Mouse (Mus musculus): Measurements from ENCODE around the gene Gcnt7. TPM values are rescaled to one million over a fixed set of nuclear protein-coding genes. Genes with fewer than 3 reads are reported as not detected.

Gcnt7 gene
- polyA plus RNA-seq, 1 experiment from 2014 or later, result 1.9 TPM

DNA sequence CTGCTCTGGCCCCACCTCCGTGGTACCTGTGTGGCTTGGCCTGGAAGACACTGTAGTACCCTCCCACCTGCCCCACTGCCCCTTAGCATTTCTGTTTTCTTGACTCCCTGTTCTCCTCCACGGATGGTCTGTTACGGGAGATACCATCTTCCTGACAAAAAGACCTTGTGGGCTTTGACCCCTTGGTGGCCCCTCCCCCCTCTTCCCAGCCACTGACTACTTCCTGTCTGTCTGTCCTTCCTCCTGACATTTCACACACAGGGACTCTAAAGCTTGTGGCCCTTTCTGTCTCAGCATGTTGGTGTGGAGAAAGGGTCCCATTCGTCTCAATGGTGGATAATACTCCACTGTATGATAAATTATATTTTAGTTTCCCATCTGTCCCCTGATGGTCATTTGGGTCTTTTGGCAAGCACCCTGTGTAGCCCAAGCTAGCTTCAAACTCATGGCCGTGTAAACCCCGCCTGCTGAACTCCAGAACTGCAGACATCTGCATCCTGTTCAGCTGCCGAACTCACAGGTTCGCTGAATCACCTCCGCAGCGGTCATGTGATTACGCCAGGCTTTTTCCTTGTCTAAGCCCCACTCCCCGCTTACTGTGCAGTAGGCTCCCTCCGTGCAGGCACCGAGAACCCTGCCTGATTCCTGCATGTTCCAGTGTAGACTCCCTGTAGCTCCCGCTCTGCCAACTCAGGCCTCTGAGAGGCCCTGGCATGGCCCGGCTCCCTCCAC, 23.4 kb upstream of the Gcnt7 start:
- Histone ChIP-seq H3K4me1 (replicated peaks; ENCODE audit: control insufficient read depth, insufficient read depth, low read length) (0 out of 2 replicates have a peak, but pooled peaks cover 3% of the 10 kb centered on the region), H3K4me3 (ENCODE audit: low read length) (no peak overlapping the region), H3K36me3 (ENCODE audit: control insufficient read depth, insufficient read depth, low read length) (no peaks in the 10 kb centered on the region), H3K27ac (ENCODE audit: low read length) (no peak overlapping the region), H3K4me2 (ENCODE audit: low read depth, low read length) (no peak overlapping the region), H3K9ac (ENCODE audit: low read length) (no peak overlapping the region), H3K9me3 (ENCODE audit: control insufficient read depth, low read length) (no peaks in the 10 kb centered on the region), H3K27me3 (ENCODE audit: control insufficient read depth, insufficient read depth, low read depth, low read length) (no peaks in the 10 kb centered on the region)
- ATAC-seq (ENCODE audit: low read depth), result no peak
- 79% methylated on average over 16 of the region's 16 CpGs for WGBS

DNA sequence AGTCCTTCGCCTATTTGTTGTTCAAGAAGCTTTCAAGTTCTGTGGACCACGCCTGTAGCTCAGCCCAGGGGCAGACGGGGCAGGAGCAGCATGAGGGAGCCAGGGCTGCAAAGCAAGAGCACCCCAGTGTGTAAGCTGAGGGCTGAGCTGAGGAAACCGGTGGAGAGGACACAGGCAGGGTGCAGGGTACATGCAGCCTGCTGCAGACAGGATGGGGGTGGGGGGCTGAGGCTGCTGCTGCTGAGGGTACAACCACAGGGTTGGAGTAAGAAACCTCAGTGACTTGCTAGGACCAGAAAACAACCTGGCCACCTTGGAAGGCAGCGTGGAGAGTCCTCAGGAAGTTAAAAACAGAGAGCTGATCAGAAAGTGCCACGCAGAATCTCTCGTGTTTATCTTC, 21.9 kb upstream of the Gcnt7 start:
- Histone ChIP-seq H3K4me2 (ENCODE audit: low read depth, low read length) (no peak overlapping the region), H3K4me3 (ENCODE audit: low read length) (no peak overlapping the region), H3K9ac (ENCODE audit: low read length) (no peak overlapping the region), H3K4me1 (replicated peaks; ENCODE audit: control insufficient read depth, insufficient read depth, low read length) (0 out of 2 replicates have a peak, but pooled peaks cover 3% of the 10 kb centered on the region), H3K9me3 (ENCODE audit: control insufficient read depth, low read length) (no peaks in the 10 kb centered on the region), H3K27ac (ENCODE audit: low read length) (no peak overlapping the region), H3K36me3 (ENCODE audit: control insufficient read depth, insufficient read depth, low read length) (no peaks in the 10 kb centered on the region), H3K27me3 (ENCODE audit: control insufficient read depth, insufficient read depth, low read depth, low read length) (no peaks in the 10 kb centered on the region)
- no peak for ATAC-seq (ENCODE audit: low read depth)
- 45% methylated on average over 7 of the region's 7 CpGs for WGBS

DNA sequence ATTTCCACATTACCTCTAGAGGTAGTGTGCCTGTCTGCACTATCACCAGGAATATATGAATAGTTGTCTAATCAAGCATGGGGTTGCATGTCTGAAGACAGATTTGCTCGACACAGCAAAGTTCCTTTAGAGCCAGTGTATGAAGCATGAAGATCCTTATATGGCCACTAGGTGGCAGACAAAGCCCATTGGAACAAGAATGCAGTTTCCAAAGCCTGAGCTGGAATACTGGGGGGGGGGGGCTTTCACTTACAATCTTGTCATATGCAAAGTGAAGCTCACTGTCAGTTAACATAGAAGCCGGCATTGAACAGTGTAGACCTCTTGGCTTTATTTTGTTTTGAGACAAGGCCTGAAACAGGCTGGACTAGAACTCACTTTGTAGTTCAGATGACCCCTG, 19.5 kb upstream of the Gcnt7 start:
- WGBS, result 3% methylated on average over 2 of the region's 2 CpGs
- Histone ChIP-seq H3K9me3 (ENCODE audit: control insufficient read depth, low read length) (no peaks in the 10 kb centered on the region), H3K4me2 (ENCODE audit: low read depth, low read length) (no peak overlapping the region), H3K36me3 (ENCODE audit: control insufficient read depth, insufficient read depth, low read length) (no peaks in the 10 kb centered on the region), H3K9ac (ENCODE audit: low read length) (no peak overlapping the region), H3K27ac (ENCODE audit: low read length) (no peak overlapping the region), H3K4me3 (ENCODE audit: low read length) (no peak overlapping the region), H3K4me1 (replicated peaks; ENCODE audit: control insufficient read depth, insufficient read depth, low read length) (peaks cover 6% of the 10 kb centered on the region), H3K27me3 (ENCODE audit: control insufficient read depth, insufficient read depth, low read depth, low read length) (no peaks in the 10 kb centered on the region)
- peak; percentile 9; the same call in 1 of the 2 replicates for ATAC-seq (ENCODE audit: low read depth)

DNA sequence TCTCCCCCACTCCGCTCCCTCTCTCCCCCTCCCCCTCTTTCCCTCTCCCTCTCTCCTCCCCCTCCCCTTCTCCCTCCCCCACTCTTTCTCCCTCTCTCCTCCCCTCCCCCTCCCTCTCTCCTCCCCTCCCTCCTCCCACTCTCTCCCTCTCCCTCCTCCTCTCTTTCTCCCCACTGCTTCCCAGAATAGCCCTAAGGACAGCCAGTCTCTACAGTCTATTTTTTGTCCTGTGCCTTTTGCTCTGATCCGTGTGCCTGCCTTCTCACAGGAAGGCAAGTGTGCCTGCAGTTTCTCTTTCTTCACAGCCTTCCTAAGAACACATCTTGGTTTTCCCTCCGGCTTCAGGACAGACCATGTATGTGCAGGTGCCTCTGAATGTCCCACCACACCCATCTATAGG, 19.0 kb upstream of the Gcnt7 start:
- H3K9ac ChIP-seq (ENCODE audit: low read length), result no peak overlapping the region
- WGBS, result 26% methylated on average over 3 of the region's 3 CpGs
- H3K27me3 ChIP-seq (ENCODE audit: control insufficient read depth, insufficient read depth, low read depth, low read length), result no peaks in the 10 kb centered on the region
- no peak overlapping the region for H3K4me3 ChIP-seq (ENCODE audit: low read length)
- H3K36me3 ChIP-seq (ENCODE audit: control insufficient read depth, insufficient read depth, low read length), result no peaks in the 10 kb centered on the region
- no peak overlapping the region for H3K27ac ChIP-seq (ENCODE audit: low read length)
- peaks cover 6% of the 10 kb centered on the region for H3K4me1 ChIP-seq (replicated peaks; ENCODE audit: control insufficient read depth, insufficient read depth, low read length)
- H3K4me2 ChIP-seq (ENCODE audit: low read depth, low read length), result no peak overlapping the region
- H3K9me3 ChIP-seq (ENCODE audit: control insufficient read depth, low read length), result no peaks in the 10 kb centered on the region
- no peak for ATAC-seq (ENCODE audit: low read depth)

DNA sequence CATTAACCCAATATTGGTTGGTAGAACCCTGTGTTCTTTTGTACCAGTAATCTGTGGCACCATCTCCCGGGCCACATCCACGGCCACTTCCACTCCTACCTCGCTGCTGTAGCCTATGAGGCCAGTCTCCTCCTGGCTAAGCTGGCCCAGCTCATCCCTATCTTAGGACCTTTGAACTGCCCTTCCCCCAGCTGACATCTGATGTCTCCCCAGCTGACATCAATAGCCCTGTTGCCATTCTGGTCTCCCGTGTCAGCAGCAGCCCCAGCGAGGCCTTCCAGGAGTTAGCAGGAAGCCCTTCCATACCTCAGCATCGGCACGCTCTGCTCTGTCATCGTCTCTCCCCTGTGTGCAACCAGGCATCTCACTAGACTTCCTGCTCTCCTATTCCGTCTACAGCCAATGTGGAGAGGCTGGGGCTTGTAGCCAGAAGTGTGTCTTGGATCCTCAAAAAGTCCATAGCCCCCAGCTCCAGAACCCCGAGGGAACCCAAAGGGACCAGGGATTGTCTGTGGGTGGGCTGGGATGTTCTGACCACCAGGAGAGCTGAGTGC, 18.4 kb upstream of the Gcnt7 start:
- Histone ChIP-seq H3K4me3 (ENCODE audit: low read length) (no peak overlapping the region), H3K4me2 (ENCODE audit: low read depth, low read length) (no peak overlapping the region), H3K27ac (ENCODE audit: low read length) (no peak overlapping the region), H3K27me3 (ENCODE audit: control insufficient read depth, insufficient read depth, low read depth, low read length) (no peaks in the 10 kb centered on the region), H3K36me3 (ENCODE audit: control insufficient read depth, insufficient read depth, low read length) (no peaks in the 10 kb centered on the region), H3K4me1 (replicated peaks; ENCODE audit: control insufficient read depth, insufficient read depth, low read length) (peaks cover 6% of the 10 kb centered on the region), H3K9ac (ENCODE audit: low read length) (no peak overlapping the region), H3K9me3 (ENCODE audit: control insufficient read depth, low read length) (no peaks in the 10 kb centered on the region)
- WGBS, result 25% methylated on average over 10 of the region's 10 CpGs
- ATAC-seq (ENCODE audit: low read depth), result no peak

DNA sequence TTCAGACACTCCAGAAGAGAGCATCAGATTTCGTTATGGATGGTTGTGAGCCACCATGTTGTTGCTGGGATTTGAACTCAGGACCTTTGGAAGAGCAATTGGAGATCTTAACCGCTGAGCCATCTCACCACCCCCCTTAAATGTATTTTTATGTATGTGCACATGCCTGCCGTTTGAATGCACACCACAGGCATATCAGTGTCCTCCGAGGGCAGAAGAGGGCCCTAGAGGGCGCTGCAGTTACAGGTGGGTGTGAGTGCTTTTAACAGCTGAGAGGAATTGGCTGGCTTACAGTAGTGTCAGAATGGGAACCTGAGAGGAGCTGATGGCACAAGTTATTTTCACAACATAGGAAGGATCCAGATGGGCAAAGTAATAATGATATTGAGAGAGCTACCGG, 16.6 kb upstream of the Gcnt7 start:
- H3K36me3 ChIP-seq (ENCODE audit: control insufficient read depth, insufficient read depth, low read length), result no peaks in the 10 kb centered on the region
- H3K27me3 ChIP-seq (ENCODE audit: control insufficient read depth, insufficient read depth, low read depth, low read length), result no peaks in the 10 kb centered on the region
- H3K4me2 ChIP-seq (ENCODE audit: low read depth, low read length), result no peak overlapping the region
- WGBS, result 31% methylated on average over 6 of the region's 6 CpGs
- no peak overlapping the region for H3K9ac ChIP-seq (ENCODE audit: low read length)
- ATAC-seq (ENCODE audit: low read depth), result no peak
- no peaks in the 10 kb centered on the region for H3K9me3 ChIP-seq (ENCODE audit: control insufficient read depth, low read length)
- peaks cover 6% of the 10 kb centered on the region for H3K4me1 ChIP-seq (replicated peaks; ENCODE audit: control insufficient read depth, insufficient read depth, low read length)
- no peak overlapping the region for H3K27ac ChIP-seq (ENCODE audit: low read length)
- H3K4me3 ChIP-seq (ENCODE audit: low read length), result no peak overlapping the region

DNA sequence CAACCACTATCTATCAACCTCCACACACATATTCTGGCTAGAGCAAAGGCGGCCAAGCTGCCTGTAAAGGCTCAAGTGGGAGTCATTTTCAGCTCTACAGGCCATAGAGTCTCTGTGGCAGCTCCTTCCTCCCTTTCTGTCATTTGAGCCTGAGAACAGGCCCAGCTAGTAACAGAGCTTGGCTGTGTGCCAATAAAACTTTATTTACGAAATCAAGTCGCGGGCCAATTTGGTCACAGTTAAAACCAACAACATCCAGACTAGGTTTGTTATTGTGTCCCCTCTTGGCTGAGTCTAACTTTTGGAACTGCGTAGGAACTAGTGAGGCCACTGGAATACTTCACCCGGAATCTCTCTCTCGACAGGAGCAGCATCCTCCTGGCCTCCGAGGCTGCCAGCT, 15.2 kb upstream of the Gcnt7 start:
- Histone ChIP-seq H3K9me3 (ENCODE audit: control insufficient read depth, low read length) (no peaks in the 10 kb centered on the region), H3K27me3 (ENCODE audit: control insufficient read depth, insufficient read depth, low read depth, low read length) (no peaks in the 10 kb centered on the region), H3K4me2 (ENCODE audit: low read depth, low read length) (no peak overlapping the region), H3K9ac (ENCODE audit: low read length) (peak overlapping the region; percentile 19; the same call in 1 of the 2 replicates), H3K36me3 (ENCODE audit: control insufficient read depth, insufficient read depth, low read length) (peaks cover 4% of the 10 kb centered on the region; the same call in 1 of the 2 replicates), H3K4me1 (replicated peaks; ENCODE audit: control insufficient read depth, insufficient read depth, low read length) (peaks cover 6% of the 10 kb centered on the region), H3K27ac (ENCODE audit: low read length) (peak overlapping the region; percentile 82), H3K4me3 (ENCODE audit: low read length) (no peak overlapping the region)
- WGBS, result 32% methylated on average over 8 of the region's 8 CpGs
- ATAC-seq (ENCODE audit: low read depth), result peak; percentile 73

DNA sequence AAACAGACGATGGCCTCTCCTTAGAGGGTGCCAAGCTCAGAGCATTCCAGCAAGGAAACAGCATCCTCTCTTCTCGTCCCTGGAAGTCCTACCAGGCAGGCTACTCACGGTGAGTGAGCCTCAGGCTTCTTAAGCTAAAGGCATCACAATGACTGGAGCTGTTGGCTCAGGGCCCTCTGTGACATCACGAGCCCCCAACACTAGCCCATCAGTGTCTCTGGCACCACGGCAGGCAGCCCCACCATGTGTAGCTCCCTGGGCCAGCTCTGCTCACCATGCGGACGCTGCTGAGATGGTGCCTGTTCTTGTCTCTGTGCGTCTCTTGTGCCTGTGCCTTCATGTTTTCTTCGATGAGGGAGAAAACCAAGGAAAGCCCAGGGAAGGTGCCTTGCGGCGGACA, 13.9 kb upstream of the Gcnt7 start, which contains the start of gene Fam209:
Gene Fam209 (plus strand): TSS at position 203 of the 400 bp plus-strand sequence.
- peaks cover 6% of the 10 kb centered on the region for H3K4me1 ChIP-seq (replicated peaks; ENCODE audit: control insufficient read depth, insufficient read depth, low read length)
- WGBS, result 87% methylated on average over 11 of the region's 11 CpGs
- no peak for ATAC-seq (ENCODE audit: low read depth)
- peak within 1 kb of the TSS; percentile 82 for H3K27ac ChIP-seq (ENCODE audit: low read length)
- H3K27me3 ChIP-seq (ENCODE audit: control insufficient read depth, insufficient read depth, low read depth, low read length), result no peaks in the 10 kb centered on the region
- H3K4me3 ChIP-seq (ENCODE audit: low read length), result no peak within 1 kb of the TSS
- H3K36me3 ChIP-seq (ENCODE audit: control insufficient read depth, insufficient read depth, low read length), result peaks cover 4% of the 10 kb centered on the region; the same call in 1 of the 2 replicates
- no peaks in the 10 kb centered on the region for H3K9me3 ChIP-seq (ENCODE audit: control insufficient read depth, low read length)
- no peak within 1 kb of the TSS for H3K4me2 ChIP-seq (ENCODE audit: low read depth, low read length)
- peak within 1 kb of the TSS; percentile 19; the same call in 1 of the 2 replicates for H3K9ac ChIP-seq (ENCODE audit: low read length)

DNA sequence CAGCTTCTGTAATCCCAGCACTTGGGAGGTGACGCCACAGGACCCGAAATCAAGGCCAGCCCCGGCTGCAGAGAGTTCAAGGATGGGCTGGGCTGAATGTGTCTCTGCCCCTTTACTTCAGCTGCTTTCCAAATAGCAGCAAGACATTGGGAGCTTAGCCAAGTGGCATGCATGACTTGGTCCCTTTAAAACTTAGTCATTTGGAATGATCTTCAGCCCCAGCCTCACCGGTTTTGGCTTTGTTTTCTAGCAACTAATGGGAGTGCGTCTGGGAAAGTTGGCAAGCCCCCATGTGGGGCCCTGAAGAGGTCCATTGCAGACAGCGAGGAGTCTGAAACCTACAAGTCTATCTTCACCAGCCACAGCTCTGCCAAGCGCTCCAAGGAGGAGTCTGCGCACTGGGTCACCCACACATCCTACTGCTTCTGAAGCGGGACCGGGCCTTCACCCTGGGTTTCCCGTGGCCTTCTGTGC, 10.0 kb upstream of the Gcnt7 start:
- H3K36me3 ChIP-seq (ENCODE audit: control insufficient read depth, insufficient read depth, low read length), result peaks cover 20% of the 10 kb centered on the region
- H3K27ac ChIP-seq (ENCODE audit: low read length), result peak overlapping the region; percentile 32
- peak; percentile 86 for ATAC-seq (ENCODE audit: low read depth)
- H3K4me2 ChIP-seq (ENCODE audit: low read depth, low read length), result no peak overlapping the region
- H3K4me1 ChIP-seq (replicated peaks; ENCODE audit: control insufficient read depth, insufficient read depth, low read length), result peaks cover 4% of the 10 kb centered on the region; the same call in 1 of the 2 replicates
- no peaks in the 10 kb centered on the region for H3K27me3 ChIP-seq (ENCODE audit: control insufficient read depth, insufficient read depth, low read depth, low read length)
- no peak overlapping the region for H3K4me3 ChIP-seq (ENCODE audit: low read length)
- H3K9me3 ChIP-seq (ENCODE audit: control insufficient read depth, low read length), result no peaks in the 10 kb centered on the region
- no peak overlapping the region for H3K9ac ChIP-seq (ENCODE audit: low read length)
- whole genome bisulfite sequencing, result 59% methylated on average over 11 of the region's 11 CpGs

Data from lung, embryonic 16.5 days (tissue).